ENCODE assay signal across 29 mouse cellular contexts in the genomic region with DNA sequence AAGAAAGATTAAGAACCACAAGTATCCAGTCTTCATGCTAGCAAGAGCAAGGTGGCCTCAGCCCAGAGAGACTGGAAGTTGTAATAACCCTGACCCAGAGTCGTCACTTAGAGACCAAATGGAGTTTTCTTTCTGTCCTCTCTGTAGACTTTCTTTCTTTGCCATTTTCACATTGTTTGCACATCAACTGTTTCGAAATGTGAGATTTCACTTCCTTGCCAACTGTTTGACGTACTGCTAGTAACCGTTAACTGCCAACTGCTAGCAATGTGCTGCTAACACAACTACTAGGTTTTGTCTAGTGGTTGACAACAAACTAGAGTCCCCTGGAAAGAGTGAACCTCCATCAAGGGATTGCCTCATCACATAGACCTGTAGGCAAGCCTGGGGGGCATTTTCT. TPM values are rescaled to one million over a fixed set of nuclear protein-coding genes. Genes with fewer than 3 reads are reported as not detected.
DNase-seq lines count a peak whose midpoint lies in the region; ATAC-seq and TF ChIP-seq lines count a peak whose summit lies in the region.
"Had no signal": no experiment of that assay in that cellular context is flagged by ENCODE, and none has a peak within 500 bp of the region (broad histone marks: within the 10 kb centered on the region; RNA-seq: fewer than 3 reads in every experiment).

No protein-coding gene starts in this region.

- no peak overlapping the region for H3K4me3 ChIP-seq in kidney, embryonic 16.5 days (ENCODE audit: low read length)
- H3K4me3 ChIP-seq in kidney, embryonic 14.5 days (ENCODE audit: low read length), result no peak overlapping the region
- H3K4me3 ChIP-seq in liver, embryonic 16.5 days (ENCODE audit: low read depth, low read length), result no peak overlapping the region
- H3K4me3 ChIP-seq in liver, embryonic 11.5 days (ENCODE audit: low read depth, low read length), result no peak overlapping the region
- H3K4me3 ChIP-seq in lung, postnatal 0 days (ENCODE audit: low read depth, low read length), result no peak overlapping the region
- H3K4me3 ChIP-seq: embryonic facial prominence, embryonic 15.5 days; erythroblast, embryonic 14.5 days; forebrain, embryonic 10.5 days; heart, embryonic 13.5 days had no signal

- ATAC-seq in kidney, embryonic 16.5 days (ENCODE audit: low FRiP score, low TSS enrichment), result no peak
- no peak for ATAC-seq in kidney, embryonic 14.5 days (ENCODE audit: low FRiP score, low TSS enrichment)
- ATAC-seq in liver, embryonic 16.5 days (ENCODE audit: low read depth), result 0 out of 2 replicates have a peak, but pooled peaks have one; percentile 11
- ATAC-seq in liver, embryonic 11.5 days (replicated peaks; ENCODE audit: low FRiP score), result no peak
- ATAC-seq in lung, postnatal 0 days, result peak; percentile 35
- 0 out of 2 replicates have a peak, but pooled peaks have one; percentile 14 for ATAC-seq in megakaryocyte progenitor cell, adult 5-6 weeks (replicated peaks; ENCODE audit: poor library complexity)
- ATAC-seq: activated CD4-positive, CD25-positive, alpha-beta regulatory T cell, adult 4 months; forebrain, embryonic 14.5 days had no signal

- 85% methylated on average over 4 of the region's 4 CpGs for WGBS in kidney, embryonic 16.5 days
- WGBS in kidney, embryonic 14.5 days, result 88% methylated on average over 4 of the region's 4 CpGs
- 51% methylated on average over 4 of the region's 4 CpGs for WGBS in liver, embryonic 16.5 days (ENCODE audit: insufficient replicate concordance)
- WGBS in liver, embryonic 11.5 days, result 77% methylated on average over 4 of the region's 4 CpGs
- WGBS in lung, postnatal 0 days, result 41% methylated on average over 4 of the region's 4 CpGs

- H3K9ac ChIP-seq in kidney, embryonic 16.5 days (replicated peaks; ENCODE audit: low read length), result no peak overlapping the region
- no peak overlapping the region for H3K9ac ChIP-seq in kidney, embryonic 14.5 days (ENCODE audit: low read depth, low read length)
- H3K9ac ChIP-seq in liver, embryonic 16.5 days (ENCODE audit: low read depth, low read length), result no peak overlapping the region
- H3K9ac ChIP-seq in liver, embryonic 11.5 days (ENCODE audit: low read depth, low read length), result no peak overlapping the region
- no peak overlapping the region for H3K9ac ChIP-seq in lung, postnatal 0 days (replicated peaks; ENCODE audit: low read depth)
- H3K9ac ChIP-seq: embryonic facial prominence, embryonic 15.5 days; heart, embryonic 13.5 days had no signal

- TF ChIP-seq CTCF in lung, postnatal 0 days (IDR thresholded peaks at IDR 0.05), result no peak

- DNase-seq in liver, embryonic 11.5 days (ENCODE audit: low spot score), result no peak
- DNase-seq in lung, postnatal 0 days (ENCODE audit: low spot score), result peak; percentile 74
- DNase-seq in lung, postnatal 36 days, result no peak
- DNase-seq in frontal cortex, adult 2 months (ENCODE audit: extremely low spot score in 1 of 2, low spot score in 1 of 2), result no peak
- DNase-seq: adrenal gland, postnatal 25 days; cerebellum, adult 2 months; cerebellum, postnatal 10 days; embryo, embryonic 11 days; gastrocnemius, postnatal 36 days; heart, adult 11 months; heart, postnatal 36 days had no signal

- H3K4me1 ChIP-seq in kidney, embryonic 16.5 days (ENCODE audit: insufficient read depth, low read length), result peaks cover 9% of the 10 kb centered on the region
- H3K4me1 ChIP-seq in kidney, embryonic 14.5 days (ENCODE audit: control insufficient read depth, insufficient read depth, low read length), result no peaks in the 10 kb centered on the region
- H3K4me1 ChIP-seq in liver, embryonic 16.5 days (ENCODE audit: control insufficient read depth, low read depth, low read length), result no peaks in the 10 kb centered on the region
- H3K4me1 ChIP-seq in liver, embryonic 11.5 days (replicated peaks; ENCODE audit: control insufficient read depth, insufficient read depth, low read length), result no peaks in the 10 kb centered on the region
- peaks cover 10% of the 10 kb centered on the region; the same call in 1 of the 2 replicates for H3K4me1 ChIP-seq in lung, postnatal 0 days (ENCODE audit: insufficient read depth, low read depth, low read length)
- H3K4me1 ChIP-seq: embryonic facial prominence, embryonic 15.5 days had no signal

- TF ChIP-seq EP300 in lung, postnatal 0 days (IDR thresholded peaks at IDR 0.05), result peak; percentile 53; the same call in 1 of the 2 replicates

- no peaks in the 10 kb centered on the region for H3K27me3 ChIP-seq in kidney, embryonic 16.5 days (ENCODE audit: insufficient read depth, low read length)
- no peaks in the 10 kb centered on the region for H3K27me3 ChIP-seq in kidney, embryonic 14.5 days (ENCODE audit: control insufficient read depth, insufficient read depth, low read length)
- no peaks in the 10 kb centered on the region for H3K27me3 ChIP-seq in liver, embryonic 16.5 days (ENCODE audit: control insufficient read depth, insufficient read depth, low read depth, low read length)
- no peaks in the 10 kb centered on the region for H3K27me3 ChIP-seq in liver, embryonic 11.5 days (replicated peaks; ENCODE audit: control insufficient read depth, insufficient read depth, low read length)
- H3K27me3 ChIP-seq in lung, postnatal 0 days (replicated peaks; ENCODE audit: insufficient read depth, low read length), result no peaks in the 10 kb centered on the region
- H3K27me3 ChIP-seq: CH12.LX; embryonic facial prominence, embryonic 15.5 days; heart, embryonic 13.5 days; Patski had no signal

- peak overlapping the region; percentile 57 for H3K27ac ChIP-seq in kidney, embryonic 16.5 days (ENCODE audit: low read length)
- no peak overlapping the region for H3K27ac ChIP-seq in kidney, embryonic 14.5 days (ENCODE audit: low read depth, low read length)
- no peak overlapping the region for H3K27ac ChIP-seq in liver, embryonic 16.5 days (ENCODE audit: low read length)
- no peak overlapping the region for H3K27ac ChIP-seq in liver, embryonic 11.5 days (ENCODE audit: low read depth, low read length)
- H3K27ac ChIP-seq in lung, postnatal 0 days (ENCODE audit: low read length), result no peak overlapping the region
- H3K27ac ChIP-seq: embryonic facial prominence, embryonic 15.5 days; forebrain, embryonic 10.5 days; heart, embryonic 13.5 days had no signal

- no peaks in the 10 kb centered on the region for H3K9me3 ChIP-seq in kidney, embryonic 16.5 days (ENCODE audit: low read length)
- H3K9me3 ChIP-seq in kidney, embryonic 14.5 days (ENCODE audit: control insufficient read depth, low read length), result no peaks in the 10 kb centered on the region
- no peaks in the 10 kb centered on the region for H3K9me3 ChIP-seq in liver, embryonic 16.5 days (replicated peaks; ENCODE audit: control insufficient read depth, low read length)
- no peaks in the 10 kb centered on the region for H3K9me3 ChIP-seq in liver, embryonic 11.5 days (ENCODE audit: control insufficient read depth, low read length)
- H3K9me3 ChIP-seq in lung, postnatal 0 days (ENCODE audit: low read length), result no peaks in the 10 kb centered on the region
- H3K9me3 ChIP-seq: embryonic facial prominence, embryonic 15.5 days; forebrain, embryonic 10.5 days; heart, embryonic 13.5 days had no signal

- peaks cover 88% of the 10 kb centered on the region for H3K36me3 ChIP-seq in kidney, embryonic 16.5 days (ENCODE audit: insufficient read depth, low read length)
- H3K36me3 ChIP-seq in kidney, embryonic 14.5 days (ENCODE audit: control insufficient read depth, insufficient read depth, low read length), result peaks cover 94% of the 10 kb centered on the region
- no peaks in the 10 kb centered on the region for H3K36me3 ChIP-seq in liver, embryonic 16.5 days (ENCODE audit: control insufficient read depth, insufficient read depth)
- peaks cover 10% of the 10 kb centered on the region for H3K36me3 ChIP-seq in liver, embryonic 11.5 days (ENCODE audit: control insufficient read depth, insufficient read depth, low read length)
- peaks cover 28% of the 10 kb centered on the region; the same call in 1 of the 2 replicates for H3K36me3 ChIP-seq in lung, postnatal 0 days (ENCODE audit: insufficient read depth, low read length)

- no peak overlapping the region for H3K4me2 ChIP-seq in kidney, embryonic 16.5 days (replicated peaks; ENCODE audit: low read depth, low read length)
- H3K4me2 ChIP-seq in kidney, embryonic 14.5 days (replicated peaks; ENCODE audit: low read depth, low read length), result no peak overlapping the region
- H3K4me2 ChIP-seq in liver, embryonic 16.5 days (ENCODE audit: low read depth, low read length), result no peak overlapping the region
- no peak overlapping the region for H3K4me2 ChIP-seq in liver, embryonic 11.5 days
- H3K4me2 ChIP-seq in lung, postnatal 0 days (replicated peaks; ENCODE audit: low read depth, low read length), result no peak overlapping the region
- H3K4me2 ChIP-seq: embryonic facial prominence, embryonic 15.5 days; heart, embryonic 13.5 days had no signal

RNA-seq across cellular contexts. Expression of gene Lamb1, which starts 18.1 kb away (rescaled TPM):
- 174 and 175 TPM in 2 replicates for polyA plus RNA-seq in kidney, embryonic 16.5 days (2015; fragmentation: Nextera tagmentation; extraction: Ambion mirVana)
- 65.2 and 121 TPM in 2 replicates for polyA plus RNA-seq in kidney, embryonic 14.5 days (2014; fragmentation: Nextera tagmentation; extraction: Ambion mirVana)
- polyA plus RNA-seq in liver, embryonic 16.5 days (2015; fragmentation: Nextera tagmentation; extraction: Ambion mirVana), result 4.3 and 6.0 TPM in 2 replicates
- 16.2 and 17.0 TPM in 2 replicates for polyA plus RNA-seq in liver, embryonic 11.5 days (2014; fragmentation: Nextera tagmentation; extraction: Ambion mirVana)
- polyA plus RNA-seq in lung, postnatal 0 days (2015; fragmentation: Nextera tagmentation; extraction: Ambion mirVana), result 54.8 and 56.0 TPM in 2 replicates
- 0.07 TPM in 1 of 2 replicates, not detected in the other for total RNA-seq in megakaryocyte progenitor cell, adult 5-6 weeks (2015)
- total RNA-seq in megakaryocyte progenitor cell, adult 5-6 weeks (2017), result not detected in 2 replicates
- 7.6 and 8.4 TPM in 2 replicates for polyA plus RNA-seq in frontal cortex, adult 2 months (2012; rRNA removed)
- polyA plus RNA-seq: activated CD4-positive, CD25-positive, alpha-beta regulatory T cell, adult 4 months had no signal

RNA-seq across cellular contexts. Expression of gene Gm6993, which starts 42.6 kb away (rescaled TPM):
- polyA plus RNA-seq in kidney, embryonic 16.5 days (2015; fragmentation: Nextera tagmentation; extraction: Ambion mirVana), result not detected in 2 replicates
- not detected in 2 replicates for polyA plus RNA-seq in kidney, embryonic 14.5 days (2014; fragmentation: Nextera tagmentation; extraction: Ambion mirVana)
- polyA plus RNA-seq in liver, embryonic 16.5 days (2015; fragmentation: Nextera tagmentation; extraction: Ambion mirVana), result not detected in 2 replicates
- not detected in 2 replicates for polyA plus RNA-seq in liver, embryonic 11.5 days (2014; fragmentation: Nextera tagmentation; extraction: Ambion mirVana)
- polyA plus RNA-seq in lung, postnatal 0 days (2015; fragmentation: Nextera tagmentation; extraction: Ambion mirVana), result not detected in 2 replicates
- not detected in 2 replicates for total RNA-seq in megakaryocyte progenitor cell, adult 5-6 weeks (2015)
- not detected in 2 replicates for total RNA-seq in megakaryocyte progenitor cell, adult 5-6 weeks (2017)
- not detected in 2 replicates for polyA plus RNA-seq in frontal cortex, adult 2 months (2012; rRNA removed)
- total RNA-seq: adrenal gland, adult 2 months; adrenal gland, postnatal 25 days; CH12.LX; common myeloid progenitor, adult 5-6 weeks; gastrocnemius, adult 8-10 months; gastrocnemius, postnatal 36 days; heart, postnatal 36 days had no signal
- polyA plus RNA-seq: activated CD4-positive, CD25-positive, alpha-beta regulatory T cell, adult 4 months; adrenal gland, adult 2 months; cerebellum, adult 2 months; embryonic facial prominence, embryonic 11.5 days; embryonic facial prominence, embryonic 15.5 days; erythroblast, embryonic 14.5 days; forebrain, embryonic 10.5 days; forebrain, embryonic 14.5 days; heart, embryonic 13.5 days; heart, postnatal 0 days; hindbrain, embryonic 11.5 days; Patski had no signal

Comparison
In these comparisons a context has a peak if more than half of its experiments do, and no peak if none do; other contexts are left out.
1. ATAC-seq: peak in liver, embryonic 16.5 days (single experiment), lung, postnatal 0 days (single experiment) and megakaryocyte progenitor cell, adult 5-6 weeks (single experiment); none in kidney, embryonic 16.5 days (single experiment), kidney, embryonic 14.5 days (single experiment) and liver, embryonic 11.5 days (single experiment).